ENCODE assay signal across 9 mouse cellular contexts in the genomic region with DNA sequence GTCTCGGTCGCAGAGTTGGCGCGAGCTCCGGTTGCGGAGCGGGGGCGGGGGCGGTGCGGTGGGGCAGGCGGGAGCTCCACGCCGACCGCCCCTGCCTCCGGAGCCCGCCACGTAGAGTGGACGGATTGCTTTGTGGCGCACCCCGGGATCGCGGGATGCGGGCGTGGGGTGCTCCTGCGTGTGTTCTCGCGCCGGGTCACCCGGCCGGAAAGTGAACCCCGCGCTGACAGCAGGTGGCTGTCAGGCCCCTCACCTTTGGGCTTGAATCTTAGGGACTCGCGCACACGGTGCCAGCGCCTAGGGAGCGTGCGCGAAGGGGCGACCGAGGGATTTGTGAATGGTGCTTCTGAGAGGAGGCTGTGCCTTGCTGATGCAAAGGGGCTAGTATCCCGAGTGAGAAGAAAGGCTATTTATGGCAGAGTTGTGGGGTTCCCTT. TPM values are rescaled to one million over a fixed set of nuclear protein-coding genes. Genes with fewer than 3 reads are reported as not detected.
DNase-seq lines count a peak whose midpoint lies in the region; ATAC-seq and TF ChIP-seq lines count a peak whose summit lies in the region.
"Had no signal": no experiment of that assay in that cellular context is flagged by ENCODE, and none has a peak within 500 bp of the region (broad histone marks: within the 10 kb centered on the region; RNA-seq: fewer than 3 reads in every experiment).

No protein-coding gene starts in this region.

- TF ChIP-seq POLR2A in limb, embryonic 14.5 days (IDR thresholded peaks at IDR 0.05; ENCODE audit: borderline replicate concordance, extremely low read depth, insufficient read depth, insufficient read length), result no peak
- TF ChIP-seq POLR2A in myocyte (IDR thresholded peaks at IDR 0.05; ENCODE audit: insufficient read length, low read depth), result no peak

- peaks cover 29% of the 10 kb centered on the region for H3K4me1 ChIP-seq in forebrain, embryonic 16.5 days (replicated peaks; ENCODE audit: control insufficient read depth, insufficient read depth, low read length)
- H3K4me1 ChIP-seq in intestine, postnatal 0 days (replicated peaks; ENCODE audit: control insufficient read depth, insufficient read depth, low read length), result no peaks in the 10 kb centered on the region
- no peaks in the 10 kb centered on the region for H3K4me1 ChIP-seq in limb, embryonic 14.5 days (ENCODE audit: control insufficient read depth, insufficient read depth, low read length)

- H3K9me3 ChIP-seq in forebrain, embryonic 16.5 days (ENCODE audit: control insufficient read depth, low read length), result no peaks in the 10 kb centered on the region
- H3K9me3 ChIP-seq in intestine, postnatal 0 days (ENCODE audit: control insufficient read depth), result no peaks in the 10 kb centered on the region
- no peaks in the 10 kb centered on the region for H3K9me3 ChIP-seq in limb, embryonic 14.5 days (ENCODE audit: control insufficient read depth, low read length)

- H3K27ac ChIP-seq in forebrain, embryonic 16.5 days (ENCODE audit: low read length), result peak overlapping the region; percentile 96
- H3K27ac ChIP-seq in intestine, postnatal 0 days (ENCODE audit: low read depth, low read length), result peak overlapping the region; percentile 82
- peak overlapping the region; percentile 65; the same call in 1 of the 2 replicates for H3K27ac ChIP-seq in limb, embryonic 14.5 days (replicated peaks; ENCODE audit: low read depth, low read length)

- ATAC-seq in forebrain, embryonic 16.5 days, result peak; percentile 68
- peak; percentile 42 for ATAC-seq in intestine, postnatal 0 days
- peak; percentile 42 for ATAC-seq in limb, embryonic 14.5 days (ENCODE audit: low FRiP score, low read depth)

- H3K4me3 ChIP-seq in forebrain, embryonic 16.5 days (replicated peaks; ENCODE audit: low read length), result peak overlapping the region; percentile 89
- peak overlapping the region; percentile 84 for H3K4me3 ChIP-seq in intestine, postnatal 0 days (ENCODE audit: low read depth, low read length)
- H3K4me3 ChIP-seq in limb, embryonic 14.5 days (replicated peaks; ENCODE audit: low read length), result peak overlapping the region; percentile 79
- H3K4me3 ChIP-seq in myocyte, result peak overlapping the region; percentile 17

- H3K4me2 ChIP-seq in forebrain, embryonic 16.5 days (ENCODE audit: low read length), result peak overlapping the region; percentile 86
- peak overlapping the region; percentile 91 for H3K4me2 ChIP-seq in intestine, postnatal 0 days (replicated peaks; ENCODE audit: low read depth)
- H3K4me2 ChIP-seq in limb, embryonic 14.5 days (replicated peaks; ENCODE audit: low read depth, low read length, severe bottlenecking), result peak overlapping the region; percentile 92
- peak overlapping the region; percentile 86 for H3K4me2 ChIP-seq in myocyte (ENCODE audit: low read depth)

- DNase-seq in cerebellum, adult 9-10 months, result peak; percentile 54
- no peak for DNase-seq in cerebellum, adult 11-12 months
- DNase-seq in NIH3T3 (ENCODE audit: low read depth), result peak; percentile 54
- no peak for DNase-seq in limb, embryonic 14.5 days (ENCODE audit: low spot score)
- DNase-seq in thymus, postnatal 25 days, result peak; percentile 21

- H3ac ChIP-seq in myocyte (ENCODE audit: control insufficient read depth, insufficient read length), result peak overlapping the region; percentile 8

- no peaks in the 10 kb centered on the region for H3K79me2 ChIP-seq in myocyte (ENCODE audit: control insufficient read depth, insufficient read depth)

- WGBS in forebrain, embryonic 16.5 days, result under 1% methylated on average over 42 of the region's 42 CpGs
- under 1% methylated on average over 41 of the region's 42 CpGs for WGBS in intestine, postnatal 0 days
- 2% methylated on average over 29 of the region's 42 CpGs for WGBS in limb, embryonic 14.5 days

- H3K9ac ChIP-seq in forebrain, embryonic 16.5 days (replicated peaks; ENCODE audit: low read depth, low read length), result peak overlapping the region; percentile 93
- peak overlapping the region; percentile 73 for H3K9ac ChIP-seq in intestine, postnatal 0 days (ENCODE audit: low read depth, low read length)
- H3K9ac ChIP-seq in limb, embryonic 14.5 days (ENCODE audit: low read depth, low read length, severe bottlenecking), result peak overlapping the region; percentile 76

- H3K27me3 ChIP-seq in forebrain, embryonic 16.5 days (replicated peaks; ENCODE audit: control insufficient read depth, insufficient read depth, low read length), result no peaks in the 10 kb centered on the region
- no peaks in the 10 kb centered on the region for H3K27me3 ChIP-seq in intestine, postnatal 0 days (replicated peaks; ENCODE audit: control insufficient read depth, insufficient read depth, low read length)
- peaks cover 4% of the 10 kb centered on the region; the same call in 1 of the 2 replicates for H3K27me3 ChIP-seq in limb, embryonic 14.5 days (ENCODE audit: control insufficient read depth, insufficient read depth, low read length)
- peaks cover 7% of the 10 kb centered on the region for H3K27me3 ChIP-seq in myocyte (ENCODE audit: control insufficient read depth, insufficient read depth, insufficient read length)

- no peaks in the 10 kb centered on the region for H3K36me3 ChIP-seq in forebrain, embryonic 16.5 days (ENCODE audit: control insufficient read depth, insufficient read depth)
- no peaks in the 10 kb centered on the region for H3K36me3 ChIP-seq in intestine, postnatal 0 days (ENCODE audit: control insufficient read depth, insufficient read depth)
- no peaks in the 10 kb centered on the region for H3K36me3 ChIP-seq in limb, embryonic 14.5 days (ENCODE audit: control insufficient read depth, insufficient read depth, low read length)
- no peaks in the 10 kb centered on the region for H3K36me3 ChIP-seq in myocyte (ENCODE audit: control insufficient read depth, insufficient read depth)
- H3K36me3 ChIP-seq: G1E had no signal

- no peak for TF ChIP-seq CTCF in intestine, postnatal 0 days (IDR thresholded peaks at IDR 0.05; ENCODE audit: low read depth)

TF ChIP-seq in myocyte, 11 proteins besides CTCF, POLR2A, EP300 and RAD21:
- no peak for TF ChIP-seq REST (IDR thresholded peaks at IDR 0.05; ENCODE audit: insufficient read depth, insufficient read length)
- no peak for TF ChIP-seq TCF3 (IDR thresholded peaks at IDR 0.05; ENCODE audit: insufficient read length, low read depth)
- no peak for TF ChIP-seq E2F4 (IDR thresholded peaks at IDR 0.05; ENCODE audit: insufficient read depth)
- no peak for TF ChIP-seq POLR2AphosphoS2 (IDR thresholded peaks at IDR 0.05; ENCODE audit: insufficient read length, low read depth)
TF ChIP-seq in myocyte: peak in this region for 0.

RNA-seq across cellular contexts. Expression of a gene that starts 0.7 kb away (rescaled TPM):
- polyA plus RNA-seq in forebrain, embryonic 16.5 days (2015; fragmentation: Nextera tagmentation; extraction: Ambion mirVana), result 20.4 and 26.2 TPM in 2 replicates
- 6.6 and 8.1 TPM in 2 replicates for polyA plus RNA-seq in intestine, postnatal 0 days (2015; fragmentation: Nextera tagmentation; extraction: Ambion mirVana)
- 6.6 and 7.0 TPM in 2 replicates for polyA plus RNA-seq in limb, embryonic 14.5 days (2012; rRNA removed)
- polyA plus RNA-seq in limb, embryonic 14.5 days (2014; fragmentation: Nextera tagmentation; extraction: Ambion mirVana), result 5.9 and 9.9 TPM in 2 replicates
- 0.52 TPM for polyA plus RNA-seq in myocyte (2012; fragmentation: generic; extraction: Trizol)
- polyA plus RNA-seq: G1E had no signal

Comparison
In these comparisons a context has a peak if more than half of its experiments do, and no peak if none do; other contexts are left out.
1. DNase-seq: peak in cerebellum, adult 9-10 months (single experiment), NIH3T3 (single experiment) and thymus, postnatal 25 days (single experiment); none in cerebellum, adult 11-12 months (single experiment) and limb, embryonic 14.5 days (single experiment).
2. H3K4me3 ChIP-seq: peak in every context shown above with its lines; median percentile 89 in forebrain, embryonic 16.5 days; 84 in intestine, postnatal 0 days; 79 in limb, embryonic 14.5 days; 17 in myocyte.
3. Peak in every context shown above with its lines, with median percentiles within 50 percentile points of each other: ATAC-seq, H3K27ac ChIP-seq, H3K4me2 ChIP-seq and H3K9ac ChIP-seq.